Mouse (Mus musculus): Measurements from ENCODE around the gene 1190005I06Rik. TPM values are rescaled to one million over a fixed set of nuclear protein-coding genes. Genes with fewer than 3 reads are reported as not detected.

1190005I06Rik gene
- polyA plus RNA-seq, 1 experiment from 2014 or later = 1.3 TPM

GRCm38 (mm10) chr8:120589921-120590320 is 57.5 kb downstream of the 1190005I06Rik start:
- no peak for ATAC-seq
- WGBS (ENCODE audit: insufficient replicate concordance) = 41% methylated on average over 2 of the region's 2 CpGs
- peak overlapping the region; percentile 71 for H3K9ac ChIP-seq
- peaks cover 4% of the 10 kb centered on the region for H3K9me3 ChIP-seq (replicated peaks)
- peak overlapping the region; percentile 79 for H3K4me3 ChIP-seq
- H3K4me1 ChIP-seq = peaks cover 45% of the 10 kb centered on the region
- H3K27ac ChIP-seq = peak overlapping the region; percentile 62
- H3K36me3 ChIP-seq = peaks cover 27% of the 10 kb centered on the region
- H3K27me3 ChIP-seq (replicated peaks) = no peaks in the 10 kb centered on the region
- H3K4me2 ChIP-seq = peak overlapping the region; percentile 97

GRCm38 (mm10) chr8:120588908-120589771 is 58.3 kb downstream of the 1190005I06Rik start, which contains the start of gene Gins2:
TSS of gene Gins2 (minus strand) at chr8:120589304.
- Histone ChIP-seq H3K4me2 (peak within 1 kb of the TSS; percentile 97), H3K36me3 (peaks cover 35% of the 10 kb centered on the region), H3K9ac (peak within 1 kb of the TSS; percentile 89), H3K27ac (peak within 1 kb of the TSS; percentile 81), H3K4me1 (peaks cover 45% of the 10 kb centered on the region), H3K4me3 (peak within 1 kb of the TSS; percentile 79), H3K9me3 (replicated peaks) (no peaks in the 10 kb centered on the region), H3K27me3 (replicated peaks) (no peaks in the 10 kb centered on the region)
- ATAC-seq = peak; percentile 97
- under 1% methylated on average over 67 of the region's 67 CpGs for WGBS (ENCODE audit: insufficient replicate concordance)

- no peak overlapping the region for H3K4me2 ChIP-seq
- no peak overlapping the region for H3K9ac ChIP-seq
- H3K4me3 ChIP-seq = no peak overlapping the region
- no peak overlapping the region for H3K27ac ChIP-seq
- 85% methylated on average over 10 of the region's 10 CpGs for WGBS (ENCODE audit: insufficient replicate concordance)
- peaks cover 41% of the 10 kb centered on the region for H3K4me1 ChIP-seq
- H3K27me3 ChIP-seq (replicated peaks) = no peaks in the 10 kb centered on the region
- ATAC-seq = no peak
- H3K9me3 ChIP-seq (replicated peaks) = no peaks in the 10 kb centered on the region
- peaks cover 66% of the 10 kb centered on the region for H3K36me3 ChIP-seq
Observed at GRCm38 (mm10) chr8:120585521-120585920, 61.9 kb downstream of the 1190005I06Rik start.

GRCm38 (mm10) chr8:120581811-120582210 is 65.6 kb downstream of the 1190005I06Rik start:
- H3K9me3 ChIP-seq (replicated peaks) = no peaks in the 10 kb centered on the region
- no peak for ATAC-seq
- WGBS (ENCODE audit: insufficient replicate concordance) = 89% methylated on average over 8 of the region's 8 CpGs
- no peak overlapping the region for H3K4me2 ChIP-seq
- no peak overlapping the region for H3K27ac ChIP-seq
- H3K4me3 ChIP-seq = no peak overlapping the region
- H3K9ac ChIP-seq = no peak overlapping the region
- H3K36me3 ChIP-seq = peaks cover 93% of the 10 kb centered on the region
- H3K27me3 ChIP-seq (replicated peaks) = no peaks in the 10 kb centered on the region
- peaks cover 12% of the 10 kb centered on the region for H3K4me1 ChIP-seq

- WGBS (ENCODE audit: insufficient replicate concordance) = 84% methylated on average over 12 of the region's 12 CpGs
- Histone ChIP-seq H3K36me3 (peaks cover 93% of the 10 kb centered on the region), H3K4me1 (peaks cover 8% of the 10 kb centered on the region), H3K27me3 (replicated peaks) (no peaks in the 10 kb centered on the region), H3K9me3 (replicated peaks) (no peaks in the 10 kb centered on the region), H3K4me2 (no peak overlapping the region), H3K4me3 (no peak overlapping the region), H3K9ac (no peak overlapping the region), H3K27ac (no peak overlapping the region)
- ATAC-seq = no peak
Observed at GRCm38 (mm10) chr8:120581329-120581728, 66.1 kb downstream of the 1190005I06Rik start.

- 80% methylated on average over 8 of the region's 8 CpGs for WGBS (ENCODE audit: insufficient replicate concordance)
- peaks cover 94% of the 10 kb centered on the region for H3K36me3 ChIP-seq
- H3K4me3 ChIP-seq = no peak overlapping the region
- 0 out of 2 replicates have a peak, but pooled peaks have one; percentile 14 for ATAC-seq
- H3K4me1 ChIP-seq = peaks cover 15% of the 10 kb centered on the region; the same call in 1 of the 2 replicates
- H3K9ac ChIP-seq = no peak overlapping the region
- no peak overlapping the region for H3K4me2 ChIP-seq
- no peaks in the 10 kb centered on the region for H3K27me3 ChIP-seq (replicated peaks)
- H3K27ac ChIP-seq = no peak overlapping the region
- H3K9me3 ChIP-seq (replicated peaks) = no peaks in the 10 kb centered on the region
Observed at GRCm38 (mm10) chr8:120580336-120581000, 67.0 kb downstream of the 1190005I06Rik start.

- 93% methylated on average over 17 of the region's 17 CpGs for WGBS (ENCODE audit: insufficient replicate concordance)
- no peak for ATAC-seq
- H3K4me1 ChIP-seq = peaks cover 15% of the 10 kb centered on the region; the same call in 1 of the 2 replicates
Observed at GRCm38 (mm10) chr8:120577821-120578220, 69.6 kb downstream of the 1190005I06Rik start.

GRCm38 (mm10) chr8:120575801-120576200 is 71.6 kb downstream of the 1190005I06Rik start:
- Histone ChIP-seq H3K4me2 (no peak overlapping the region), H3K27ac (peak overlapping the region; percentile 31; the same call in 1 of the 2 replicates), H3K36me3 (peaks cover 100% of the 10 kb centered on the region), H3K9ac (no peak overlapping the region), H3K4me3 (no peak overlapping the region), H3K27me3 (replicated peaks) (no peaks in the 10 kb centered on the region), H3K4me1 (peaks cover 15% of the 10 kb centered on the region; the same call in 1 of the 2 replicates), H3K9me3 (replicated peaks) (no peaks in the 10 kb centered on the region)
- no peak for ATAC-seq
- WGBS (ENCODE audit: insufficient replicate concordance) = 81% methylated on average over 9 of the region's 9 CpGs

More at GRCm38 (mm10) chr8:120577821-120578220, 69.6 kb downstream of the 1190005I06Rik start:
- Histone ChIP-seq H3K36me3 (peaks cover 100% of the 10 kb centered on the region), H3K4me2 (no peak overlapping the region), H3K4me3 (no peak overlapping the region), H3K27me3 (replicated peaks) (no peaks in the 10 kb centered on the region), H3K9me3 (replicated peaks) (no peaks in the 10 kb centered on the region), H3K27ac (no peak overlapping the region), H3K9ac (no peak overlapping the region)

- Histone ChIP-seq H3K4me3 (no peak overlapping the region), H3K4me1 (peaks cover 23% of the 10 kb centered on the region), H3K9me3 (replicated peaks) (no peaks in the 10 kb centered on the region), H3K27ac (peak overlapping the region; percentile 31; the same call in 1 of the 2 replicates), H3K36me3 (peaks cover 100% of the 10 kb centered on the region), H3K27me3 (replicated peaks) (no peaks in the 10 kb centered on the region), H3K4me2 (no peak overlapping the region), H3K9ac (no peak overlapping the region)
- no peak for ATAC-seq
- 83% methylated on average over 19 of the region's 19 CpGs for WGBS (ENCODE audit: insufficient replicate concordance)
Observed at GRCm38 (mm10) chr8:120574941-120575340, 72.5 kb downstream of the 1190005I06Rik start.

- 85% methylated on average over 11 of the region's 11 CpGs for WGBS (ENCODE audit: insufficient replicate concordance)
- H3K4me1 ChIP-seq = peaks cover 34% of the 10 kb centered on the region
Observed at GRCm38 (mm10) chr8:120573866-120574265, 73.6 kb downstream of the 1190005I06Rik start.

GRCm38 (mm10) chr8:120572534-120572933 is 74.9 kb downstream of the 1190005I06Rik start:
- no peak overlapping the region for H3K9ac ChIP-seq
- no peak overlapping the region for H3K4me3 ChIP-seq
- H3K36me3 ChIP-seq = peaks cover 100% of the 10 kb centered on the region
- ATAC-seq = no peak
- H3K4me1 ChIP-seq = peaks cover 35% of the 10 kb centered on the region
- H3K27ac ChIP-seq = no peak overlapping the region
- no peaks in the 10 kb centered on the region for H3K9me3 ChIP-seq (replicated peaks)
- WGBS (ENCODE audit: insufficient replicate concordance) = 82% methylated on average over 21 of the region's 21 CpGs
- no peaks in the 10 kb centered on the region for H3K27me3 ChIP-seq (replicated peaks)
- H3K4me2 ChIP-seq = no peak overlapping the region

More at GRCm38 (mm10) chr8:120573866-120574265, 73.6 kb downstream of the 1190005I06Rik start:
- Histone ChIP-seq H3K9ac (no peak overlapping the region), H3K36me3 (peaks cover 100% of the 10 kb centered on the region), H3K4me2 (no peak overlapping the region), H3K9me3 (replicated peaks) (no peaks in the 10 kb centered on the region), H3K27me3 (replicated peaks) (no peaks in the 10 kb centered on the region), H3K4me3 (no peak overlapping the region), H3K27ac (no peak overlapping the region)
- no peak for ATAC-seq

- H3K27me3 ChIP-seq (replicated peaks) = no peaks in the 10 kb centered on the region
- peaks cover 100% of the 10 kb centered on the region for H3K36me3 ChIP-seq
- 88% methylated on average over 8 of the region's 8 CpGs for WGBS (ENCODE audit: insufficient replicate concordance)
- no peak for ATAC-seq
- H3K27ac ChIP-seq = no peak overlapping the region
- no peak overlapping the region for H3K4me2 ChIP-seq
- peaks cover 35% of the 10 kb centered on the region for H3K4me1 ChIP-seq
- H3K9me3 ChIP-seq (replicated peaks) = no peaks in the 10 kb centered on the region
- no peak overlapping the region for H3K9ac ChIP-seq
- H3K4me3 ChIP-seq = no peak overlapping the region
Observed at GRCm38 (mm10) chr8:120571561-120571960, 75.9 kb downstream of the 1190005I06Rik start.
